Mouse (Mus musculus) G1E (cell line): ENCODE measurements around the gene Pdzd2.

ENCODE experiments used
- CTCF ChIP-seq: IDR thresholded peaks from 2 replicates; pipeline ENCODE4 v1.5.1; 2012; ENCODE audit warnings: low read depth, low read length, inconsistent platforms, mixed read lengths
- GATA1 ChIP-seq: IDR thresholded peaks from 2 replicates; pipeline ENCODE4 v1.6.1; 2012; ENCODE audit warnings: borderline replicate concordance, low read length, inconsistent platforms, mixed read lengths
- GATA2 ChIP-seq: IDR thresholded peaks from 2 replicates; pipeline ENCODE4 v1.6.1; 2012; ENCODE audit warnings: low read depth, low read length, inconsistent platforms, borderline replicate concordance
- POLR2AphosphoS5 ChIP-seq: IDR thresholded peaks from 2 replicates; pipeline ENCODE4 v1.6.1; 2012; ENCODE audit warnings: low read depth, low read length, inconsistent platforms; ENCODE audit not compliant: insufficient replicate concordance
- TAL1 ChIP-seq: conservative IDR thresholded peaks from 2 replicates; pipeline ENCODE4 v1.6.1; 2012; ENCODE audit warnings: low read depth, low read length, inconsistent platforms, mixed read lengths

- TF ChIP-seq POLR2AphosphoS5, result no peak
- TF ChIP-seq CTCF, result no peak
- no peak for TF ChIP-seq GATA1
- TF ChIP-seq TAL1, result no peak
- TF ChIP-seq GATA2, result no peak
These were observed 274.0 kb downstream of the Pdzd2 start for GRCm38 (mm10) chr15:12465748-12466147.
